In the genomic region with DNA sequence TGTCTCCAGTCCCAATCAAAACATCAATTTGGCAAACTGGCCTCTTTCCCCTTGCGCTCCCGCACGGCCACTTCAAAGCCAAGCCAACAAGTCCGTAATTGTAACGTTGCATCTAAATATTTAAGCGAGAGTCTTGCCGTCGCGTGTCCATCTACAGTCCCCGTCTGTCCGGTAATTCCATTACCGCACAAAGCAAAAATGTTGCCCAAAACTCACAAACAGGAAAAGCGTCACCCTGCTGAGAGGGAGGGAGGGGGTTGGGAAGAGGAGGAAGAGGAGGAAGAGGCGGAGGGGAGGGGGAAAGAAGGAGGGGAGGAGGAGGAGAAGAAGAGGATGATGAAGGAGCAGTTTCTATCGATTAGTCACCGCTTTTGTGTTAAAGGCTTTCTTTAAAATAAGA, we compare ENCODE assay signal across 9 mouse cellular contexts. TPM values are rescaled to one million over a fixed set of nuclear protein-coding genes. Genes with fewer than 3 reads are reported as not detected.
A peak's percentile ranks its signal among the peaks of the same experiment; 100 is the strongest.
DNase-seq lines count a peak whose midpoint lies in the region; ATAC-seq and TF ChIP-seq lines count a peak whose summit lies in the region.
"Had no signal": no experiment of that assay in that cellular context is flagged by ENCODE, and none has a peak within 500 bp of the region (broad histone marks: within the 10 kb centered on the region; RNA-seq: fewer than 3 reads in every experiment).

No protein-coding gene starts in this region.

- peak overlapping the region; percentile 27; the same call in 1 of the 2 replicates for H3K4me2 ChIP-seq in kidney, postnatal 0 days (ENCODE audit: low read length)
- H3K4me2 ChIP-seq in embryonic facial prominence, embryonic 13.5 days: peak overlapping the region; percentile 84
- peak overlapping the region; percentile 42 for H3K4me2 ChIP-seq in intestine, embryonic 15.5 days (replicated peaks)
- peak overlapping the region; percentile 62 for H3K4me2 ChIP-seq in neural tube, embryonic 15.5 days

- ATAC-seq in kidney, postnatal 0 days (replicated peaks; ENCODE audit: low FRiP score, low read depth): no peak
- no peak for ATAC-seq in embryonic facial prominence, embryonic 13.5 days (ENCODE audit: insufficient number of reproducible peaks, insufficient read depth, low FRiP score, low TSS enrichment, low read depth)
- no peak for ATAC-seq in intestine, embryonic 15.5 days
- no peak for ATAC-seq in neural tube, embryonic 15.5 days (ENCODE audit: low FRiP score)

- no peaks in the 10 kb centered on the region for H3K9me3 ChIP-seq in kidney, postnatal 0 days (replicated peaks; ENCODE audit: low read length)
- no peaks in the 10 kb centered on the region for H3K9me3 ChIP-seq in embryonic facial prominence, embryonic 13.5 days
- no peaks in the 10 kb centered on the region for H3K9me3 ChIP-seq in intestine, embryonic 15.5 days
- H3K9me3 ChIP-seq in neural tube, embryonic 15.5 days (replicated peaks): no peaks in the 10 kb centered on the region

- H3K9ac ChIP-seq in kidney, postnatal 0 days (ENCODE audit: low read depth, low read length): no peak overlapping the region
- peak overlapping the region; percentile 95 for H3K9ac ChIP-seq in embryonic facial prominence, embryonic 13.5 days
- H3K9ac ChIP-seq in intestine, embryonic 15.5 days: no peak overlapping the region
- no peak overlapping the region for H3K9ac ChIP-seq in neural tube, embryonic 15.5 days (replicated peaks)

- no peaks in the 10 kb centered on the region; the same call in 1 of the 2 replicates for H3K4me1 ChIP-seq in kidney, postnatal 0 days (replicated peaks; ENCODE audit: insufficient read depth, low read length)
- H3K4me1 ChIP-seq in embryonic facial prominence, embryonic 13.5 days: peaks cover 47% of the 10 kb centered on the region
- H3K4me1 ChIP-seq in intestine, embryonic 15.5 days (replicated peaks): peaks cover 5% of the 10 kb centered on the region
- peaks cover 14% of the 10 kb centered on the region for H3K4me1 ChIP-seq in neural tube, embryonic 15.5 days

- WGBS in kidney, postnatal 0 days: 2% methylated on average over 16 of the region's 16 CpGs
- WGBS in embryonic facial prominence, embryonic 13.5 days: 0% methylated on average over 16 of the region's 16 CpGs
- 1% methylated on average over 16 of the region's 16 CpGs for WGBS in intestine, embryonic 15.5 days
- WGBS in neural tube, embryonic 15.5 days: under 1% methylated on average over 16 of the region's 16 CpGs

- H3K36me3 ChIP-seq in kidney, postnatal 0 days (ENCODE audit: insufficient read depth, low read length): no peaks in the 10 kb centered on the region
- 0 out of 2 replicates have a peak, but pooled peaks cover 17% of the 10 kb centered on the region for H3K36me3 ChIP-seq in embryonic facial prominence, embryonic 13.5 days
- no peaks in the 10 kb centered on the region for H3K36me3 ChIP-seq in intestine, embryonic 15.5 days
- no peaks in the 10 kb centered on the region for H3K36me3 ChIP-seq in neural tube, embryonic 15.5 days

- H3K27me3 ChIP-seq in kidney, postnatal 0 days (ENCODE audit: insufficient read depth, low read length): peaks cover 83% of the 10 kb centered on the region
- peaks cover 42% of the 10 kb centered on the region for H3K27me3 ChIP-seq in embryonic facial prominence, embryonic 13.5 days
- H3K27me3 ChIP-seq in intestine, embryonic 15.5 days (replicated peaks): peaks cover 80% of the 10 kb centered on the region
- H3K27me3 ChIP-seq in neural tube, embryonic 15.5 days (replicated peaks): peaks cover 77% of the 10 kb centered on the region

- H3K4me3 ChIP-seq in kidney, postnatal 0 days (replicated peaks; ENCODE audit: low read depth, low read length): no peak overlapping the region
- peak overlapping the region; percentile 74 for H3K4me3 ChIP-seq in embryonic facial prominence, embryonic 13.5 days
- no peak overlapping the region for H3K4me3 ChIP-seq in intestine, embryonic 15.5 days (replicated peaks)
- peak overlapping the region; percentile 38 for H3K4me3 ChIP-seq in neural tube, embryonic 15.5 days (replicated peaks)

- TF ChIP-seq CTCF in kidney, postnatal 0 days (IDR thresholded peaks at IDR 0.05; ENCODE audit: low read depth): no peak

- no peak overlapping the region for H3K27ac ChIP-seq in kidney, postnatal 0 days
- peak overlapping the region; percentile 98 for H3K27ac ChIP-seq in embryonic facial prominence, embryonic 13.5 days
- H3K27ac ChIP-seq in intestine, embryonic 15.5 days: no peak overlapping the region
- H3K27ac ChIP-seq in neural tube, embryonic 15.5 days (replicated peaks): 0 out of 2 replicates have a peak overlapping the region, but pooled peaks have one; percentile 67

- DNase-seq in kidney, postnatal 0 days (ENCODE audit: low spot score): no peak
- no peak for DNase-seq in kidney, postnatal 36 days
- DNase-seq in cerebellum, postnatal 4 days (ENCODE audit: low spot score in 2 of 2): no peak
- DNase-seq in layer of hippocampus, postnatal 25 days (ENCODE audit: extremely low spot score in 1 of 2, low spot score in 1 of 2): no peak
- DNase-seq: cerebellum, adult 18-20 months had no signal

RNA-seq across cellular contexts. Expression of a gene that starts 7.9 kb away (rescaled TPM):
- polyA plus RNA-seq in kidney, postnatal 0 days (2015; fragmentation: Nextera tagmentation; extraction: Ambion mirVana): not detected in 2 replicates
- polyA plus RNA-seq in embryonic facial prominence, embryonic 13.5 days (2015; fragmentation: Nextera tagmentation; extraction: Ambion mirVana): 79.9 and 82.3 TPM in 2 replicates
- polyA plus RNA-seq in intestine, embryonic 15.5 days (2015; fragmentation: Nextera tagmentation; extraction: Ambion mirVana): 0.04 TPM in 1 of 2 replicates, not detected in the other
- 2.5 and 3.4 TPM in 2 replicates for polyA plus RNA-seq in neural tube, embryonic 15.5 days (2015; fragmentation: Nextera tagmentation; extraction: Ambion mirVana)
- total RNA-seq in layer of hippocampus, postnatal 25 days (2021): not detected
- polyA plus RNA-seq: large intestine, adult 2 months had no signal

Comparison
In these comparisons a context has a peak if more than half of its experiments do, and no peak if none do; other contexts are left out.
1. H3K27ac ChIP-seq: peak in embryonic facial prominence, embryonic 13.5 days (single experiment) and neural tube, embryonic 15.5 days (single experiment); none in kidney, postnatal 0 days (single experiment) and intestine, embryonic 15.5 days (single experiment).
2. H3K4me2 ChIP-seq: peak in every context shown above with its lines; median percentile 84 in embryonic facial prominence, embryonic 13.5 days; 62 in neural tube, embryonic 15.5 days; 42 in intestine, embryonic 15.5 days; 27 in kidney, postnatal 0 days.
3. H3K4me3 ChIP-seq: peak in embryonic facial prominence, embryonic 13.5 days (single experiment) and neural tube, embryonic 15.5 days (single experiment); none in kidney, postnatal 0 days (single experiment) and intestine, embryonic 15.5 days (single experiment).
4. RNA of a gene that starts 7.9 kb away (polyA plus RNA-seq): 79.9 to 82.3 TPM in embryonic facial prominence, embryonic 13.5 days; 2.5 to 3.4 TPM in neural tube, embryonic 15.5 days, not detected in kidney, postnatal 0 days and 0.04 TPM in intestine, embryonic 15.5 days; every median in the first group is over 10 times any median in the second.